Mouse (Mus musculus) limb, embryonic 12.5 days (tissue): ENCODE measurements around the gene Dcxr. TPM values are rescaled to one million over a fixed set of nuclear protein-coding genes. Genes with fewer than 3 reads are reported as not detected.

Experiments used
- ATAC-seq: fragments of 200-750 bp; cut with Nextera tagmentation; 2 replicates; pipeline ENCODE4 v1.8.0; 2017; ENCODE audit warnings: low read depth, moderate TSS enrichment; ENCODE audit not compliant: insufficient number of reproducible peaks, insufficient read depth, low FRiP score, low TSS enrichment
- H3K27ac ChIP-seq: fragments of 300-500 bp; sonication (generic); 2 replicates; pipeline ENCODE4 v1.5.1; 2016; ENCODE audit warnings: mild to moderate bottlenecking, moderate library complexity
- H3K27me3 ChIP-seq: fragments of 300-500 bp; sonication (generic); 2 replicates; pipeline ENCODE4 v1.6.1; 2016; ENCODE audit warnings: mild to moderate bottlenecking, moderate library complexity
- H3K36me3 ChIP-seq: fragments of 300-500 bp; sonication (generic); 2 replicates; pipeline ENCODE4 v1.6.1; 2016; ENCODE audit warnings: mild to moderate bottlenecking, moderate library complexity
- H3K4me1 ChIP-seq: fragments of 300-500 bp; sonication (generic); replicated peaks from 2 replicates; pipeline ENCODE4 v1.6.1; 2016
- H3K4me2 ChIP-seq: fragments of 300-500 bp; sonication (generic); 2 replicates; pipeline ENCODE4 v1.6.1; 2016; ENCODE audit warnings: mild to moderate bottlenecking, moderate library complexity
- H3K4me3 ChIP-seq: fragments of 300-500 bp; sonication (generic); replicated peaks from 2 replicates; pipeline ENCODE4 v1.5.1; 2016; ENCODE audit warnings: mild to moderate bottlenecking
- H3K9ac ChIP-seq: fragments of 300-500 bp; sonication (generic); replicated peaks from 2 replicates; pipeline ENCODE4 v1.6.1; 2016; ENCODE audit warnings: mild to moderate bottlenecking, moderate library complexity
- H3K9me3 ChIP-seq: fragments of 300-500 bp; sonication (generic); 2 replicates; pipeline ENCODE4 v1.6.1; 2016; ENCODE audit warnings: mild to moderate bottlenecking, moderate library complexity
- WGBS: fragments of 180-500 bp; shearing (Covaris S2); methylation state at CpG from one replicate; pipeline ENCODE4 v1.1.7; 2016; 5-methylcytosine and 5-hydroxymethylcytosine counted together
- polyA plus RNA-seq: library from polyadenylated mRNA; unstranded; fragments of >200 nt; fragmentation: Nextera tagmentation; extraction: Ambion mirVana; gene quantifications from 2 replicates; pipeline ENCODE4 v1.2.1, GENCODE M21; 2016

Dcxr gene
- polyA plus RNA-seq, 1 experiment from 2014 or later: 17.8 TPM

GRCm38 (mm10) chr11:120728530-120729240 is 1.6 kb upstream of the Dcxr start:
- Histone ChIP-seq H3K4me1 (peaks cover 17% of the 10 kb centered on the region), H3K4me3 (peak overlapping the region; percentile 15; the same call in 1 of the 2 replicates), H3K4me2 (peak overlapping the region; percentile 46), H3K27ac (no peak overlapping the region), H3K9me3 (no peaks in the 10 kb centered on the region), H3K27me3 (peaks cover 4% of the 10 kb centered on the region; the same call in 1 of the 2 replicates), H3K9ac (no peak overlapping the region), H3K36me3 (peaks cover 4% of the 10 kb centered on the region)
- no peak for ATAC-seq
- WGBS: 76% methylated on average over 11 of the region's 11 CpGs

GRCm38 (mm10) chr11:120727564-120727963 is 483 bp upstream of the Dcxr start:
- no peaks in the 10 kb centered on the region for H3K9me3 ChIP-seq
- no peak overlapping the region for H3K27ac ChIP-seq
- no peak for ATAC-seq
- H3K27me3 ChIP-seq: peaks cover 15% of the 10 kb centered on the region
- peak overlapping the region; percentile 91; the same call in 1 of the 2 replicates for H3K4me2 ChIP-seq
- H3K9ac ChIP-seq: no peak overlapping the region
- H3K4me3 ChIP-seq: peak overlapping the region; percentile 58
- WGBS: 58% methylated on average over 12 of the region's 12 CpGs
- H3K36me3 ChIP-seq: peaks cover 12% of the 10 kb centered on the region
- H3K4me1 ChIP-seq: peaks cover 17% of the 10 kb centered on the region

- peak overlapping the region; percentile 66 for H3K9ac ChIP-seq
- peaks cover 12% of the 10 kb centered on the region for H3K36me3 ChIP-seq
- no peaks in the 10 kb centered on the region for H3K9me3 ChIP-seq
- no peak overlapping the region for H3K27ac ChIP-seq
- peak overlapping the region; percentile 91 for H3K4me2 ChIP-seq
- peak overlapping the region; percentile 58 for H3K4me3 ChIP-seq
- H3K4me1 ChIP-seq: peaks cover 26% of the 10 kb centered on the region
- H3K27me3 ChIP-seq: peaks cover 24% of the 10 kb centered on the region
- 20% methylated on average over 35 of the region's 36 CpGs for WGBS
- peak; percentile 29; the same call in 1 of the 2 replicates for ATAC-seq
Measured at GRCm38 (mm10) chr11:120726243-120727168, 575 bp downstream of the Dcxr start.

GRCm38 (mm10) chr11:120723509-120723908 is 3.6 kb downstream of the Dcxr start:
- H3K27ac ChIP-seq: no peak overlapping the region
- peaks cover 24% of the 10 kb centered on the region for H3K4me1 ChIP-seq
- H3K9ac ChIP-seq: no peak overlapping the region
- H3K9me3 ChIP-seq: no peaks in the 10 kb centered on the region
- peaks cover 29% of the 10 kb centered on the region for H3K27me3 ChIP-seq
- peaks cover 28% of the 10 kb centered on the region for H3K36me3 ChIP-seq
- ATAC-seq: no peak
- H3K4me3 ChIP-seq: no peak overlapping the region
- no peak overlapping the region for H3K4me2 ChIP-seq
- 88% methylated on average over 6 of the region's 7 CpGs for WGBS

DNA sequence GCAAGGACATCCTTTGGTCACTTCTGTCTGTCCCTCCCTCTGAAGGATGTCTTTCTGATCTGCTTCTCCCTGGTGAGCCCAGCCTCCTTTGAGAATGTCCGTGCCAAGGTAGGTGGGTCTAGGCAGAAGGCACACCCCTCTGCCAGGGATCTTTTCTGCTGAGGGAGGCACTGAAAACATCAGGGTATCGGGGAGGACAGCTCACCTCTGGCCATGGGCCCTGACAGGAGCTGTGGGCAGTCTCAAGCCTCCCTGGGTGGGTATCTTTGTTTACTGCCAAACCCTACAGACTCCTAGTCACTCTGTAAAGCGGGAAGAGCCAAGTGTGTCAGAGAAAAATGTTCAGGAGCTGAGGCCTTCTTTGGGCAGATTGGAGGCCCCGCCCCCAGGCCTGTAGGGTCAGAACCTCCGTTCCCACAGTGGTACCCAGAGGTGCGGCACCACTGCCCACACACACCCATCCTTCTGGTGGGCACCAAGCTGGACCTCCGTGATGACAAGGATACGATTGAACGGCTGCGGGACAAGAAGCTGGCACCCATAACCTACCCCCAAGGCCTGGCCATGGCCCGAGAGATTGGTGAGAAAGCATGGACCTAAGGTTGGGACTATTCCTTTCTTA is 4.2 kb downstream of the Dcxr start:
- ATAC-seq: no peak
- WGBS: 88% methylated on average over 11 of the region's 11 CpGs
- Histone ChIP-seq H3K9me3 (no peaks in the 10 kb centered on the region), H3K36me3 (peaks cover 35% of the 10 kb centered on the region), H3K4me2 (no peak overlapping the region; the same call in 1 of the 2 replicates), H3K9ac (no peak overlapping the region), H3K4me1 (peaks cover 24% of the 10 kb centered on the region), H3K27ac (no peak overlapping the region), H3K4me3 (no peak overlapping the region; the same call in 1 of the 2 replicates), H3K27me3 (peaks cover 29% of the 10 kb centered on the region)

GRCm38 (mm10) chr11:120722067-120722630 is 4.9 kb downstream of the Dcxr start:
- ATAC-seq: no peak
- Histone ChIP-seq H3K9ac (peak overlapping the region; percentile 86), H3K4me3 (peak overlapping the region; percentile 75), H3K27ac (no peak overlapping the region), H3K4me1 (peaks cover 24% of the 10 kb centered on the region), H3K4me2 (peak overlapping the region; percentile 99), H3K9me3 (no peaks in the 10 kb centered on the region), H3K27me3 (peaks cover 29% of the 10 kb centered on the region), H3K36me3 (peaks cover 42% of the 10 kb centered on the region)
- WGBS: 19% methylated on average over 21 of the region's 21 CpGs

GRCm38 (mm10) chr11:120721124-120722066 is 5.7 kb downstream of the Dcxr start, which contains the start of gene Rac3:
TSS of gene Rac3 (plus strand) at chr11:120721470.
- Histone ChIP-seq H3K4me1 (peaks cover 18% of the 10 kb centered on the region), H3K9me3 (no peaks in the 10 kb centered on the region), H3K27me3 (peaks cover 29% of the 10 kb centered on the region), H3K9ac (peak within 1 kb of the TSS; percentile 86), H3K4me2 (peak within 1 kb of the TSS; percentile 99), H3K36me3 (peaks cover 50% of the 10 kb centered on the region), H3K4me3 (peak within 1 kb of the TSS; percentile 75), H3K27ac (peak within 1 kb of the TSS; percentile 37; the same call in 1 of the 2 replicates)
- ATAC-seq: peak; percentile 76
- under 1% methylated on average over 83 of the region's 90 CpGs for WGBS

DNA sequence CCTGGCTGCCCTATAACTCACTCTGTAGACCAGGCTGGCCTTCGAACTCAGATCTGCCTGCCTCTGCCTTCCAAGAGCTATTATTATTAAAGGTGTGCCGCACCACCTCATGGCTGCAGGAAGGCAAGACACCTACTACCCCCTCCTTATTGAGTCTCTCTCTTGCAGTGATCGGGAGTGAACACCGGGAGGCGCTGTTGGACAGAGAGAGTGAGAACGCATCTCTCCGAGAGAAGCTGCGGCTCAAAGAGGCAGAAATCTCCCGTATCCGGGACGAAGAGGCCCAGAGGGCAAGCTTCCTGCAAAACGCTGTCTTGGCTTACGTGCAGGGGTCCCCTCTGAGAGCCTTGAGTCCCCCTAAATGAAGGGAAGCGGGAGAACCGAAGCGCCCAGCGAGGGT is 6.6 kb downstream of the Dcxr start:
- ATAC-seq: no peak
- H3K9me3 ChIP-seq: no peaks in the 10 kb centered on the region
- peaks cover 56% of the 10 kb centered on the region for H3K36me3 ChIP-seq
- H3K4me2 ChIP-seq: peak overlapping the region; percentile 99
- peaks cover 29% of the 10 kb centered on the region for H3K27me3 ChIP-seq
- H3K9ac ChIP-seq: peak overlapping the region; percentile 86
- 11% methylated on average over 17 of the region's 17 CpGs for WGBS
- H3K4me3 ChIP-seq: peak overlapping the region; percentile 75
- H3K4me1 ChIP-seq: peaks cover 15% of the 10 kb centered on the region
- H3K27ac ChIP-seq: peak overlapping the region; percentile 37; the same call in 1 of the 2 replicates

GRCm38 (mm10) chr11:120719841-120720376 is 7.2 kb downstream of the Dcxr start:
- Histone ChIP-seq H3K4me3 (0 out of 2 replicates have a peak overlapping the region, but pooled peaks have one; percentile 75), H3K9me3 (no peaks in the 10 kb centered on the region), H3K9ac (no peak overlapping the region), H3K36me3 (peaks cover 58% of the 10 kb centered on the region), H3K27ac (no peak overlapping the region), H3K4me1 (peaks cover 18% of the 10 kb centered on the region), H3K27me3 (peaks cover 29% of the 10 kb centered on the region), H3K4me2 (no peak overlapping the region)
- WGBS: 89% methylated on average over 13 of the region's 13 CpGs
- ATAC-seq: no peak
